9 mouse cellular contexts compared by ENCODE assay signal in the genomic region with DNA sequence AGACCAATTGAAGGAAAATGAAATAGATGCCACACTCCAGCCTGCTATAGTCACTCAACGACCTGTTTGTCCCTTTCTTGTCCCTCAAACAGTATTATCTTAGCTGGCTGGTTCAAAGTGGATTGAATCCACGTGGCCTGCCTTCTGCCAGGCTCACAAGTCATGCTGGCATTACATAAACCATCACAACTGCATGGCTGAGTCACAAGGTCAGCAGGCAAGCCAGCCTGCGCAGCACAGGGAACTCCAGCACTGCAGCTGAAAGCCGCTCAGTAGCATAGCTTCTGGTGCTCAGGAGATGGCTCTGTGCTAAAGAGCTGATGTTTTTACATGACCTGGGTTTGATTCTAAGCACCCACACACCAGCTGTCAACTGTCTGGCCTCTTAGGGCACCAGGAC.
DNase-seq lines count a peak whose midpoint lies in the region; ATAC-seq lines count a peak whose summit lies in the region.
"Had no signal": no experiment of that assay in that cellular context is flagged by ENCODE, and none has a peak within 500 bp of the region (broad histone marks: within the 10 kb centered on the region; RNA-seq: fewer than 3 reads in every experiment).

No protein-coding gene starts in this region.

- no peaks in the 10 kb centered on the region for H3K27me3 ChIP-seq in heart, embryonic 13.5 days (replicated peaks)
- H3K27me3 ChIP-seq in forebrain, embryonic 14.5 days (replicated peaks; ENCODE audit: control insufficient read depth, insufficient read depth, low read length): no peaks in the 10 kb centered on the region
- H3K27me3 ChIP-seq: liver, embryonic 13.5 days had no signal

- peaks cover 73% of the 10 kb centered on the region for H3K4me1 ChIP-seq in heart, embryonic 13.5 days
- H3K4me1 ChIP-seq in forebrain, embryonic 14.5 days (ENCODE audit: control insufficient read depth, insufficient read depth, low read length): no peaks in the 10 kb centered on the region

- H3K36me3 ChIP-seq in heart, embryonic 13.5 days: no peaks in the 10 kb centered on the region
- H3K36me3 ChIP-seq in forebrain, embryonic 14.5 days (ENCODE audit: control insufficient read depth, insufficient read depth, low read length): no peaks in the 10 kb centered on the region
- H3K36me3 ChIP-seq: liver, embryonic 13.5 days had no signal

- peak overlapping the region; percentile 26; the same call in 1 of the 2 replicates for H3K4me2 ChIP-seq in heart, embryonic 13.5 days
- H3K4me2 ChIP-seq in forebrain, embryonic 14.5 days (ENCODE audit: low read length): no peak overlapping the region
- H3K4me2 ChIP-seq: liver, embryonic 13.5 days had no signal

- DNase-seq in cerebellum, postnatal 4 days (ENCODE audit: low spot score in 2 of 2): no peak
- peak; percentile 46 for DNase-seq in retina, adult 2 months (ENCODE audit: low read depth, low spot score)
- no peak for DNase-seq in retina, embryonic 14.5 days (ENCODE audit: low spot score)
- peak; percentile 72 for DNase-seq in lung, postnatal 36 days
- DNase-seq in forebrain, embryonic 14.5 days (ENCODE audit: low spot score): no peak
- DNase-seq: liver, embryonic 13.5 days had no signal

- no peak overlapping the region for H3K4me3 ChIP-seq in heart, embryonic 13.5 days
- H3K4me3 ChIP-seq in forebrain, embryonic 14.5 days (ENCODE audit: low read depth, low read length): no peak overlapping the region
- H3K4me3 ChIP-seq: liver, embryonic 13.5 days had no signal

- WGBS in heart, embryonic 13.5 days: 24% methylated on average over 4 of the region's 4 CpGs
- whole genome bisulfite sequencing in forebrain, embryonic 14.5 days: 69% methylated on average over 4 of the region's 4 CpGs

- peak; percentile 51; the same call in 1 of the 2 replicates for ATAC-seq in cerebellum, adult (ENCODE audit: insufficient number of reproducible peaks, low FRiP score, low TSS enrichment)
- ATAC-seq in heart, embryonic 13.5 days (ENCODE audit: extremely low read depth, insufficient number of reproducible peaks, low FRiP score, low TSS enrichment): 0 out of 2 replicates have a peak, but pooled peaks have one; percentile 51
- no peak for ATAC-seq in erythroblast, adult 5-6 weeks (replicated peaks; ENCODE audit: low FRiP score, poor library complexity, severe bottlenecking)
- ATAC-seq in forebrain, embryonic 14.5 days: no peak

- 0 out of 2 replicates have a peak overlapping the region, but pooled peaks have one; percentile 62 for H3K9ac ChIP-seq in heart, embryonic 13.5 days
- H3K9ac ChIP-seq in forebrain, embryonic 14.5 days (ENCODE audit: low read length): no peak overlapping the region
- H3K9ac ChIP-seq: liver, embryonic 13.5 days had no signal

- H3K27ac ChIP-seq in heart, embryonic 13.5 days (replicated peaks): peak overlapping the region; percentile 68
- no peak overlapping the region for H3K27ac ChIP-seq in forebrain, embryonic 14.5 days (ENCODE audit: low read depth, low read length)
- H3K27ac ChIP-seq: liver, embryonic 13.5 days had no signal

- no peaks in the 10 kb centered on the region for H3K9me3 ChIP-seq in heart, embryonic 13.5 days
- no peaks in the 10 kb centered on the region for H3K9me3 ChIP-seq in forebrain, embryonic 14.5 days (replicated peaks; ENCODE audit: control insufficient read depth, low read length)
- H3K9me3 ChIP-seq: liver, embryonic 13.5 days had no signal

Comparison
In these comparisons a context has a peak if more than half of its experiments do, and no peak if none do; other contexts are left out.
1. DNase-seq: peak in retina, adult 2 months (single experiment) and lung, postnatal 36 days (single experiment); none in cerebellum, postnatal 4 days (0 of 2), retina, embryonic 14.5 days (single experiment) and forebrain, embryonic 14.5 days (single experiment).
2. ATAC-seq: peak in cerebellum, adult (single experiment) and heart, embryonic 13.5 days (single experiment); none in erythroblast, adult 5-6 weeks (single experiment) and forebrain, embryonic 14.5 days (single experiment).